Mouse (Mus musculus): Measurements from ENCODE around the gene Prkd2. TPM values are rescaled to one million over a fixed set of nuclear protein-coding genes. Genes with fewer than 3 reads are reported as not detected.

Gene Prkd2
- polyA plus RNA-seq (2015; fragmentation: Nextera tagmentation; extraction: Ambion mirVana), result 7.7 and 8.3 TPM in 2 replicates

GRCm38 (mm10) chr7:16842645-16843063 lies at the start of gene Prkd2:
Gene Prkd2, plus strand, starts transcription at chr7:16842902.
- Histone ChIP-seq H3K9me3 (replicated peaks) (no peaks in the 10 kb centered on the region), H3K36me3 (ENCODE audit: poor library complexity, severe bottlenecking) (peaks cover 46% of the 10 kb centered on the region), H3K27me3 (no peaks in the 10 kb centered on the region), H3K4me3 (peak within 1 kb of the TSS; percentile 62), H3K4me2 (peak within 1 kb of the TSS; percentile 98), H3K9ac (peak within 1 kb of the TSS; percentile 82), H3K27ac (peak within 1 kb of the TSS; percentile 54; the same call in 1 of the 2 replicates), H3K4me1 (peaks cover 28% of the 10 kb centered on the region)
- ATAC-seq, result peak; percentile 94
- WGBS, result under 1% methylated on average over 20 of the region's 32 CpGs

- no peak overlapping the region for H3K4me3 ChIP-seq
- peaks cover 28% of the 10 kb centered on the region for H3K36me3 ChIP-seq (ENCODE audit: poor library complexity, severe bottlenecking)
- no peak overlapping the region for H3K9ac ChIP-seq
- WGBS, result 95% methylated on average over 19 of the region's 19 CpGs
- no peaks in the 10 kb centered on the region for H3K27me3 ChIP-seq
- no peak for ATAC-seq
- no peak overlapping the region for H3K27ac ChIP-seq
- H3K9me3 ChIP-seq (replicated peaks), result no peaks in the 10 kb centered on the region
- H3K4me2 ChIP-seq, result no peak overlapping the region
- no peaks in the 10 kb centered on the region for H3K4me1 ChIP-seq
These were observed 49.5 kb upstream of the Prkd2 start for GRCm38 (mm10) chr7:16793010-16793725.

- no peak overlapping the region for H3K4me2 ChIP-seq
- H3K9ac ChIP-seq, result no peak overlapping the region
- WGBS, result 92% methylated on average over 5 of the region's 5 CpGs
- no peak overlapping the region for H3K27ac ChIP-seq
- ATAC-seq, result no peak
- no peaks in the 10 kb centered on the region for H3K27me3 ChIP-seq
- H3K9me3 ChIP-seq (replicated peaks), result no peaks in the 10 kb centered on the region
- H3K4me3 ChIP-seq, result no peak overlapping the region
- H3K4me1 ChIP-seq, result no peaks in the 10 kb centered on the region
- peaks cover 29% of the 10 kb centered on the region for H3K36me3 ChIP-seq (ENCODE audit: poor library complexity, severe bottlenecking)
These were observed 47.8 kb upstream of the Prkd2 start for GRCm38 (mm10) chr7:16794886-16795285.

GRCm38 (mm10) chr7:16804409-16805028 lies 38.2 kb upstream of the Prkd2 start:
- 33% methylated on average over 8 of the region's 8 CpGs for WGBS
- no peaks in the 10 kb centered on the region for H3K4me1 ChIP-seq
- 0 out of 2 replicates have a peak, but pooled peaks have one; percentile 27 for ATAC-seq
- H3K4me2 ChIP-seq, result no peak overlapping the region
- H3K4me3 ChIP-seq, result no peak overlapping the region
- no peak overlapping the region for H3K27ac ChIP-seq
- no peaks in the 10 kb centered on the region for H3K27me3 ChIP-seq
- no peaks in the 10 kb centered on the region for H3K9me3 ChIP-seq (replicated peaks)
- H3K9ac ChIP-seq, result no peak overlapping the region
- H3K36me3 ChIP-seq (ENCODE audit: poor library complexity, severe bottlenecking), result peaks cover 27% of the 10 kb centered on the region

GRCm38 (mm10) chr7:16807936-16808335 lies 34.8 kb upstream of the Prkd2 start:
- no peak for ATAC-seq
- Histone ChIP-seq H3K36me3 (ENCODE audit: poor library complexity, severe bottlenecking) (peaks cover 35% of the 10 kb centered on the region), H3K4me2 (no peak overlapping the region), H3K27ac (no peak overlapping the region), H3K9ac (no peak overlapping the region), H3K4me1 (peaks cover 26% of the 10 kb centered on the region), H3K27me3 (peaks cover 31% of the 10 kb centered on the region), H3K4me3 (no peak overlapping the region), H3K9me3 (replicated peaks) (no peaks in the 10 kb centered on the region)
- 89% methylated on average over 9 of the region's 9 CpGs for WGBS

GRCm38 (mm10) chr7:16808647-16809046 lies 34.1 kb upstream of the Prkd2 start:
- WGBS, result 89% methylated on average over 9 of the region's 9 CpGs
- peaks cover 35% of the 10 kb centered on the region for H3K27me3 ChIP-seq
- no peaks in the 10 kb centered on the region for H3K9me3 ChIP-seq (replicated peaks)
- H3K4me2 ChIP-seq, result no peak overlapping the region
- H3K9ac ChIP-seq, result no peak overlapping the region
- peaks cover 35% of the 10 kb centered on the region for H3K36me3 ChIP-seq (ENCODE audit: poor library complexity, severe bottlenecking)
- H3K4me1 ChIP-seq, result peaks cover 26% of the 10 kb centered on the region
- no peak for ATAC-seq
- H3K4me3 ChIP-seq, result no peak overlapping the region
- H3K27ac ChIP-seq, result no peak overlapping the region

- peak overlapping the region; percentile 77 for H3K4me2 ChIP-seq
- H3K4me3 ChIP-seq, result peak overlapping the region; percentile 4; the same call in 1 of the 2 replicates
- peaks cover 31% of the 10 kb centered on the region for H3K4me1 ChIP-seq
- H3K9ac ChIP-seq, result no peak overlapping the region
- peaks cover 41% of the 10 kb centered on the region for H3K36me3 ChIP-seq (ENCODE audit: poor library complexity, severe bottlenecking)
- no peaks in the 10 kb centered on the region for H3K9me3 ChIP-seq (replicated peaks)
- peaks cover 35% of the 10 kb centered on the region for H3K27me3 ChIP-seq
- WGBS, result 28% methylated on average over 10 of the region's 10 CpGs
- ATAC-seq, result 0 out of 2 replicates have a peak, but pooled peaks have one; percentile 22
- no peak overlapping the region; the same call in 1 of the 2 replicates for H3K27ac ChIP-seq
These were observed 33.0 kb upstream of the Prkd2 start for GRCm38 (mm10) chr7:16809739-16810138.

DNA sequence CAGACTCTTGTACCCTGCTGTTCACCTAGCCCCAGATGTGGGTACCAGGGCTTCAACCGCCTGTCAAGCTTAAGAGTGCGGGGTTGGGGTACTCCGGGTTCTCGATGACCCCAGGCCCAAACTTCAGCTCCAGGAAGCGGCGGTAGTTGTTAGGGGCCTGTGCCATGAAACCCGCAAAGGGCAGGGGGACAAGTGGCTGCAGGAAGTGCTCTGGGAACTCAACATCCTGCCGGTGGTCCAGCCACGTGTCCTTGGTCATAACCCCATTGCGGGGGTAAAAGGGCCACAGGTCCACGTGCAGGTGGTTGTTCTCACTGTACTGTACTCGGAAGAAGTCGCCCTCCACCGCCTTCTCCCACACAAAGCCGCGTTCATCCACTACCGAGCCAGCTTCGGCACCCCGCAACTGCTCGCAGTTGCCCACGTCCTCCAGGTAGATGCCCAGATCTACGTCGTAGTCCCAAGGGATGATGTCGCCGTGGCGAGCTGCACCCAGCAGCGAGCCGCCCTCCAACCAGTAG lies 32.2 kb upstream of the Prkd2 start:
- no peak overlapping the region; the same call in 1 of the 2 replicates for H3K27ac ChIP-seq
- H3K4me3 ChIP-seq, result peak overlapping the region; percentile 47
- H3K4me2 ChIP-seq, result peak overlapping the region; percentile 77
- H3K9me3 ChIP-seq (replicated peaks), result no peaks in the 10 kb centered on the region
- 61% methylated on average over 28 of the region's 28 CpGs for WGBS
- ATAC-seq, result no peak
- H3K9ac ChIP-seq, result peak overlapping the region; percentile 67
- H3K36me3 ChIP-seq (ENCODE audit: poor library complexity, severe bottlenecking), result peaks cover 41% of the 10 kb centered on the region
- peaks cover 39% of the 10 kb centered on the region for H3K4me1 ChIP-seq
- H3K27me3 ChIP-seq, result peaks cover 35% of the 10 kb centered on the region

DNA sequence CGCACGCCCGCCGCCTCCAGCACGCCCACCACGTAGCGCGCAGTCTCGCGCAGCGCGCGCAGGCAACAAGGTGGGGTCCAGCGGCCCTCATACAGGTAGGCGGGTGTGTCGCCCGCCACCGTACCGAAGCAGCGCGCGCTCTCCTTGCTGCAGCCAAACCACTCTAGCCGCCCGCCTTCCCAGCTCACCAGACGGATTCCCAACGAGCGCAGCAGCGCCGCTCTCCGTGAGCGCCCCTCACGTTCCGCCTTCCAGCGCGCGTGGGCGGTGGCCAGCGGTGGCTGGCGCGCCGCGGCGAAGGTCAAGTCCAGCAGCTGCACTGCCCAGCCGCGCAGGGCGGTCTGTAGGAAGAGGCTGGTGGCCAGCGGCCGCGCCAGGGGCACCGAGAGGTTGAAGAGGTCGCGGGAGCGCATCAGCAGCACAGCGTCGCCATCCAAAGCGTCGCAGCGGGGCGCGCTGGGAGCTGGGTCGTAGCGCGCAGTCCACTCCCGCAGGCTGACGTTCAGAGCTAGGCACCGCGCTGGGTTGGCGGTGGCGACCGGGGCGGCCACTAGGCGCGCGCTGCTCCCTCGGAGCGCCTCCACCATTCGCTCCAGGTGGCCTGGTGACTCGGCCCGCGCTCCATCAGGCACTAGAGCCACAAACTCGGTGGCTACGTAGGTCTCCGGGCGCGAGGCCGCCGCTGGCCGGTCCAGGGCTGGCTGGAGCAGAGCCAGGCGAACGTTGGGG lies 31.6 kb upstream of the Prkd2 start:
- peaks cover 41% of the 10 kb centered on the region for H3K36me3 ChIP-seq (ENCODE audit: poor library complexity, severe bottlenecking)
- H3K4me2 ChIP-seq, result peak overlapping the region; percentile 77
- peaks cover 35% of the 10 kb centered on the region for H3K27me3 ChIP-seq
- peak; percentile 39 for ATAC-seq
- 5% methylated on average over 90 of the region's 90 CpGs for WGBS
- peak overlapping the region; percentile 72 for H3K27ac ChIP-seq
- H3K9ac ChIP-seq, result peak overlapping the region; percentile 67
- no peaks in the 10 kb centered on the region for H3K9me3 ChIP-seq (replicated peaks)
- peak overlapping the region; percentile 47 for H3K4me3 ChIP-seq
- peaks cover 44% of the 10 kb centered on the region for H3K4me1 ChIP-seq

GRCm38 (mm10) chr7:16811649-16812070 lies 31.0 kb upstream of the Prkd2 start:
- Histone ChIP-seq H3K4me3 (peak overlapping the region; percentile 47), H3K9ac (peak overlapping the region; percentile 67), H3K4me2 (peak overlapping the region; percentile 77), H3K4me1 (peaks cover 44% of the 10 kb centered on the region), H3K27me3 (peaks cover 35% of the 10 kb centered on the region), H3K36me3 (ENCODE audit: poor library complexity, severe bottlenecking) (peaks cover 36% of the 10 kb centered on the region), H3K9me3 (replicated peaks) (no peaks in the 10 kb centered on the region), H3K27ac (peak overlapping the region; percentile 72)
- WGBS, result 14% methylated on average over 17 of the region's 17 CpGs
- no peak for ATAC-seq

DNA sequence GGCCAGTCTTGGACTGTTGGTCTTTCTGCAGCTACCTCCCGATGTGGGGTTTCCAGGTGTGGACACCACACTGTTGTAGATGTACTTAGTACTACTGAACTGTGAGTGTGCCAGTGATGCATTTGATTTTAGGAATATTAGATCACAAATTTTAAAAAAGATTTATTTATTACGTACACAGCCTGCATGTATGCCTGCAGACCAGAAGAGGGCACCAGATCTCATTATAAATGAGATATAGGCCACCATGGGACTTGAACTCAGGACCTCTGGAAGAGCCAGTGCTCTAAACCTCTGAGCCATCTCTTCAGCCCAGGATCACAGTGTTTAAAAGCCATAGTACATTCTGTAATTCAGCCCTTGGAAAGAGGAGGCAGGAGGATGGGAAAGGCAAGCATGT lies 30.2 kb upstream of the Prkd2 start:
- Histone ChIP-seq H3K9ac (no peak overlapping the region), H3K27me3 (peaks cover 35% of the 10 kb centered on the region), H3K9me3 (replicated peaks) (no peaks in the 10 kb centered on the region), H3K36me3 (ENCODE audit: poor library complexity, severe bottlenecking) (peaks cover 32% of the 10 kb centered on the region), H3K4me1 (peaks cover 49% of the 10 kb centered on the region), H3K27ac (no peak overlapping the region), H3K4me3 (no peak overlapping the region), H3K4me2 (no peak overlapping the region)
- no peak for ATAC-seq
- 67% methylated on average over 2 of the region's 2 CpGs for WGBS

Measured in forebrain, embryonic 13.5 days (tissue).